Mouse (Mus musculus): ENCODE measurements around the gene Vamp2. TPM values are rescaled to one million over a fixed set of nuclear protein-coding genes. Genes with fewer than 3 reads are reported as not detected.
"Not testable (repeated sequence)": the region's sequence is repeated elsewhere in the genome, so short reads cannot be mapped to it uniquely, and the experiment has no call there.

Gene Vamp2
- polyA plus RNA-seq, 1 experiment from 2014 or later: 63.1 TPM

- H3K36me3 ChIP-seq: peaks cover 33% of the 10 kb centered on the region
- WGBS: 74% methylated on average over 6 of the region's 6 CpGs
- DNase-seq (ENCODE audit: low spot score): no peak
- H3K27me3 ChIP-seq (ENCODE audit: low read depth, poor library complexity, severe bottlenecking): no peaks in the 10 kb centered on the region
- H3K4me3 ChIP-seq: peak overlapping the region; percentile 83; the same call in 1 of the 2 replicates
- peaks cover 65% of the 10 kb centered on the region for H3K4me1 ChIP-seq
- H3K27ac ChIP-seq (replicated peaks): no peak overlapping the region
- no peaks in the 10 kb centered on the region for H3K9me3 ChIP-seq (replicated peaks)
These were observed 2.1 kb downstream of the Vamp2 start for GRCm38 (mm10) chr11:69090367-69090766.

GRCm38 (mm10) chr11:69091566-69092385 lies 3.5 kb downstream of the Vamp2 start:
- WGBS: 70% methylated on average over 7 of the region's 7 CpGs
- H3K27ac ChIP-seq (replicated peaks): no peak overlapping the region
- H3K36me3 ChIP-seq: peaks cover 33% of the 10 kb centered on the region
- no peak for DNase-seq (ENCODE audit: low spot score)
- H3K27me3 ChIP-seq (ENCODE audit: low read depth, poor library complexity, severe bottlenecking): peaks cover 4% of the 10 kb centered on the region; the same call in 1 of the 2 replicates
- H3K4me3 ChIP-seq: peak overlapping the region; percentile 7; the same call in 1 of the 2 replicates
- H3K9me3 ChIP-seq (replicated peaks): no peaks in the 10 kb centered on the region
- H3K4me1 ChIP-seq: peaks cover 78% of the 10 kb centered on the region

GRCm38 (mm10) chr11:69092386-69092751 lies 4.1 kb downstream of the Vamp2 start:
- Histone ChIP-seq H3K36me3 (peaks cover 33% of the 10 kb centered on the region), H3K9me3 (replicated peaks) (no peaks in the 10 kb centered on the region)
- WGBS: 1% methylated on average over 3 of the region's 3 CpGs

GRCm38 (mm10) chr11:69092871-69093270 lies 4.6 kb downstream of the Vamp2 start:
- peaks cover 4% of the 10 kb centered on the region; the same call in 1 of the 2 replicates for H3K27me3 ChIP-seq (ENCODE audit: low read depth, poor library complexity, severe bottlenecking)
- WGBS: 84% methylated on average over 4 of the region's 4 CpGs
- peaks cover 33% of the 10 kb centered on the region for H3K36me3 ChIP-seq
- H3K4me3 ChIP-seq: peak overlapping the region; percentile 5; the same call in 1 of the 2 replicates
- no peak for DNase-seq (ENCODE audit: low spot score)
- H3K4me1 ChIP-seq: peaks cover 78% of the 10 kb centered on the region
- no peaks in the 10 kb centered on the region for H3K9me3 ChIP-seq (replicated peaks)
- H3K27ac ChIP-seq (replicated peaks): no peak overlapping the region

More at GRCm38 (mm10) chr11:69092386-69092751, 4.1 kb downstream of the Vamp2 start:
- Histone ChIP-seq H3K27me3 (ENCODE audit: low read depth, poor library complexity, severe bottlenecking) (peaks cover 4% of the 10 kb centered on the region; the same call in 1 of the 2 replicates), H3K4me3 (peak overlapping the region; percentile 5; the same call in 1 of the 2 replicates), H3K4me1 (peaks cover 78% of the 10 kb centered on the region), H3K27ac (replicated peaks) (no peak overlapping the region)
- DNase-seq (ENCODE audit: low spot score): peak; percentile 82

- 82% methylated on average over 7 of the region's 7 CpGs for WGBS
- H3K9me3 ChIP-seq (replicated peaks); H3K4me3 ChIP-seq; H3K27ac ChIP-seq (replicated peaks); DNase-seq (ENCODE audit: low spot score); H3K27me3 ChIP-seq (ENCODE audit: low read depth, poor library complexity, severe bottlenecking): not testable (repeated sequence)
- Histone ChIP-seq H3K36me3 (peaks cover 33% of the 10 kb centered on the region), H3K4me1 (peaks cover 79% of the 10 kb centered on the region)
These were observed 5.6 kb downstream of the Vamp2 start for GRCm38 (mm10) chr11:69093856-69094255.

- Histone ChIP-seq H3K27me3 (ENCODE audit: low read depth, poor library complexity, severe bottlenecking) (peaks cover 4% of the 10 kb centered on the region; the same call in 1 of the 2 replicates), H3K4me1 (peaks cover 79% of the 10 kb centered on the region), H3K9me3 (replicated peaks) (no peaks in the 10 kb centered on the region), H3K36me3 (peaks cover 28% of the 10 kb centered on the region), H3K4me3 (peak within 1 kb of the TSS; percentile 65), H3K27ac (replicated peaks) (peak within 1 kb of the TSS; percentile 74)
- DNase-seq (ENCODE audit: low spot score): peak; percentile 99
- under 1% methylated on average over 37 of the region's 37 CpGs for WGBS
These were observed 6.6 kb downstream of the Vamp2 start, which contains the start of gene Per1 for GRCm38 (mm10) chr11:69094697-69095429. Gene Per1 (plus strand): TSS chr11:69095217.

- Histone ChIP-seq H3K36me3 (peaks cover 20% of the 10 kb centered on the region), H3K4me3 (peak overlapping the region; percentile 65), H3K4me1 (peaks cover 79% of the 10 kb centered on the region), H3K9me3 (replicated peaks) (no peaks in the 10 kb centered on the region), H3K27me3 (ENCODE audit: low read depth, poor library complexity, severe bottlenecking) (peaks cover 4% of the 10 kb centered on the region; the same call in 1 of the 2 replicates), H3K27ac (replicated peaks) (peak overlapping the region; percentile 74)
- no peak for DNase-seq (ENCODE audit: low spot score)
- 5% methylated on average over 27 of the region's 27 CpGs for WGBS
These were observed 7.4 kb downstream of the Vamp2 start for GRCm38 (mm10) chr11:69095511-69096231.

- Histone ChIP-seq H3K4me3 (peak overlapping the region; percentile 65), H3K36me3 (peaks cover 20% of the 10 kb centered on the region), H3K9me3 (replicated peaks) (no peaks in the 10 kb centered on the region), H3K27me3 (ENCODE audit: low read depth, poor library complexity, severe bottlenecking) (peaks cover 4% of the 10 kb centered on the region; the same call in 1 of the 2 replicates), H3K4me1 (peaks cover 78% of the 10 kb centered on the region), H3K27ac (replicated peaks) (peak overlapping the region; percentile 77)
- no peak for DNase-seq (ENCODE audit: low spot score)
- WGBS: 12% methylated on average over 9 of the region's 9 CpGs
These were observed 8.2 kb downstream of the Vamp2 start for GRCm38 (mm10) chr11:69096360-69096986.

GRCm38 (mm10) chr11:69096987-69097900 lies 9.0 kb downstream of the Vamp2 start:
- DNase-seq (ENCODE audit: low spot score): peak; percentile 85
- H3K27ac ChIP-seq (replicated peaks): peak overlapping the region; percentile 77
- peak overlapping the region; percentile 65 for H3K4me3 ChIP-seq
- peaks cover 70% of the 10 kb centered on the region for H3K4me1 ChIP-seq
- no peaks in the 10 kb centered on the region for H3K9me3 ChIP-seq (replicated peaks)
- H3K27me3 ChIP-seq (ENCODE audit: low read depth, poor library complexity, severe bottlenecking): peaks cover 4% of the 10 kb centered on the region; the same call in 1 of the 2 replicates
- WGBS: 2% methylated on average over 29 of the region's 29 CpGs
- H3K36me3 ChIP-seq: peaks cover 22% of the 10 kb centered on the region

GRCm38 (mm10) chr11:69098039-69098761 lies 9.9 kb downstream of the Vamp2 start:
- H3K9me3 ChIP-seq (replicated peaks): no peaks in the 10 kb centered on the region
- peak overlapping the region; percentile 65 for H3K4me3 ChIP-seq
- WGBS: 22% methylated on average over 8 of the region's 8 CpGs
- H3K36me3 ChIP-seq: peaks cover 26% of the 10 kb centered on the region
- no peak for DNase-seq (ENCODE audit: low spot score)
- peak overlapping the region; percentile 83 for H3K27ac ChIP-seq (replicated peaks)
- H3K4me1 ChIP-seq: peaks cover 70% of the 10 kb centered on the region
- H3K27me3 ChIP-seq (ENCODE audit: low read depth, poor library complexity, severe bottlenecking): peaks cover 4% of the 10 kb centered on the region; the same call in 1 of the 2 replicates

GRCm38 (mm10) chr11:69098762-69099091 lies 10.4 kb downstream of the Vamp2 start:
- peak overlapping the region; percentile 65 for H3K4me3 ChIP-seq
- DNase-seq (ENCODE audit: low spot score): peak; percentile 93
- H3K27ac ChIP-seq (replicated peaks): peak overlapping the region; percentile 83
- 0% methylated on average over 19 of the region's 19 CpGs for WGBS
- peaks cover 4% of the 10 kb centered on the region; the same call in 1 of the 2 replicates for H3K27me3 ChIP-seq (ENCODE audit: low read depth, poor library complexity, severe bottlenecking)
- peaks cover 70% of the 10 kb centered on the region for H3K4me1 ChIP-seq
- no peaks in the 10 kb centered on the region for H3K9me3 ChIP-seq (replicated peaks)
- H3K36me3 ChIP-seq: peaks cover 31% of the 10 kb centered on the region
